Mouse (Mus musculus): ENCODE measurements around the gene Rbm38.
A peak's percentile ranks its signal among the peaks of the same experiment; 100 is the strongest.

The Rbm38 gene

DNA sequence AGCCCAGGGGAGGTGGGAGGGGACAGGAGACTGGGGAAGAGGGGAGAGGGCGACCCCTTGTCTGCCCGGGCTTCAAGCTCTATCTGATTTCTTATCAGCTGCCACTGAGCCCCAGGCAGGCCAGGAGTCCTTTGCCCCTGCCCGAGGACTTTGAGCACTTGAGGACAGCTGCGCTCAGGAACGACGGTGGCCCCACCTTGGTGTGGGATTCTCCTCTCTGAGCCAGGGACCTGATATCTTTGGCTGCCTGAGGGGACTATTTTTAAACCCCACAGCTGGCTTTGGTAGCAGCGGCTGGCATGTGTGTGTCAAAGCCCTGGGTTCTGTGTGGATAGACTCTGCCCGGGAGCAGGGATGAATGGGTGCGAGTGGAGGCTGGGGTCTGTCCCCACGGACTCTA, 37.3 kb downstream of the Rbm38 start:
- no peak for DNase-seq (ENCODE audit: low spot score in 2 of 2)

DNA sequence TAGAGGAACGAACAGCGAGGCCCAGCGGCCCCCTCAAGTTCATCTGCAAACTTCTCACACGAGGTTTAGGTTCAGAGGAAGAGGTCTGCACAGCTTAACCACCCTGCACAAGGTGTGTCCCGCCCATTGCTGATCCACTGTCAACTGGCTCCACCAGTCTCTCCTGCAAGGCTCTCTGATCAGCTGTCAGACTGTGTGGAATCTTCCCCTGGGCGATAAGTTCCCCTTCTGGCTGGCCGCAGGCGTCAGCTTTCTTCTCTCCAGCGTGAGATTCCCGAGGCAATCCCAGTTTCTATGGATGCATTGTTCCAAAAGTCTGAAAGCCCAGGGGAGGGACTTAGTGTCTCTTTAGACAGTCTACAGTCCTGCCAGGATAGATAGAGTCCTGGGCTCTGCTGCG, 38.0 kb downstream of the Rbm38 start:
- no peak for DNase-seq (ENCODE audit: low spot score in 2 of 2)

DNA sequence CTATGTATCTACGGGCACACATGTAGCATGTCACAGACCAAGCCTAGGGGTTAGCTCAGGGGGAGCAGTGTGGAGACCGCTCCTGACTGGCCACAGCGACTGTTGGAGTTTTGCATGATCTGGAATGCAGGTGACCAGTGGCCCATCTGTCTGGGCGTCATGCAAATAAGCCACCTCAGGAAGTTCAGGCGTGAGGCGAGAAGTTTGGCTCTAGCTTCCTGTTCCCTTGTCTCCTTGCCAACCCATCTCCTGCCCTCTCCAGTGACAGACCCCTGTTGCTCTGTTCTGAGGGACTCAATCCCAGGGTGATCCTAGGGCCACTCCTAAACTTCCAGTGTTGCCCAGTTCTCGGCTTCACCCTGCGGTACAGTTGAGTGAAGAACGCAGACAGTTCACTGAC, 40.2 kb downstream of the Rbm38 start:
- DNase-seq (ENCODE audit: low spot score in 2 of 2) = no peak

DNA sequence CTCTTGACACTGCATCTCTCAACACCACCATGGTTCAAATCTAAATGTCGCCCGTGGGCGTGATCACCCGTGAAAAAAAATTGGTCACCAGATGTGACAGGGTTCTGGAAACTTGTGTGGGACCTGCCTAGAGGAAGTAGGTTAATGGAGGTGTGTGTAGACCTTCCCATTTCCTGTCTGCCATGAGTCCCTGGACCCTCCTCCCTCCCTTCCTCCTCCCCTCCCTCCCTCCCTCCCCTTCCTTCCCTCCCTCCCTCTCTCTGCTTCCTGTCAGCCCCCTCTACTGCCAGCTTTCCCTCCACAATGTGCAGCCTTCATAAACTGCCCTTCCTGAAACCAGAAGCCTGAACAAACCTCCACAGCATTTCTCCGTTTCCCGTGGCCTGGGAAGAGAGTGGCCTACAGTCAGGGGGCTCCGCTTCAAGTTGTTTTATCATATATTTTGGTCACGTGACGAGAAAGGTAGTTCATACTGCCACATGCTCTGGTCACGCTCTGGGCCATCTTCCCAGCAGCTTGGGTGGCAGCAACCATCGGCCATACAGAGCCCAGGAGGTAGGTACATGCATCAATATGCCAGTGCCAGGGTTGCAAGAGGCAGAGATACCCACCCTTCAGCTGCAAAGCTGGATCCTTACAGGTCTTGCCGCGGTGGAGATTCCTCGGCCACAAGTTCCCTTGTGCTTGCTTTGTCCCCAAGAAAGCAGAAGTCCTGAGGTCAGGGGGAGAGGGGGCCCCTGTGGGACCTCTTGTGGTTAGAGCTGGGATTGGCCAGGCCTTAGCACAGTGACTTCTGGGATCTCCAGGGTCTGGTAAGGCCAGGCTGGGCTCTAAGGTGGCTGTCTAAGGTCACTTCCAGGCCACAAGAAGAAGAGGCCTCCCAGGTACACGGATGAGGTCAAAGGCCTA, 41.4 kb downstream of the Rbm38 start:
- no peak for DNase-seq (ENCODE audit: low spot score in 2 of 2)

DNA sequence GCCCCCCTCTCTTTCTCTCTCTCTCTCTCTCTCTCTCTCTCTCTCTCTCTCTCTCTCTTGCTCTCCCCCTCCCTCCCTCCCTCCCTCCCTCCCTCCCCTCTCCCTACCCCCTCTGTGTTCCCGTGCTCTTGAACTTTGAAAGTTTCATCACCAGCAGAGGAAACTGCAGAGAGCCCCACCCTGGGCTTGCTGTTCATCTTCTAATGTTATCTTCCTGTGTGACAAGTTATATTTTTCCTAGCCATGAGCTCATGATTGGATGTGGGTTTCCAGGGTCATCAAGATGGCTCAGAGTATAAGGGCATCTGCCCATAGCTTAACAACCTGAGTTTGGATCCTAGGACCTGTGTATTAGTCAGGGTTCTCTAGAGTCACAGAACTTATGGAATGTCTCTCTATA, 42.9 kb downstream of the Rbm38 start:
- DNase-seq (ENCODE audit: low spot score in 2 of 2) = no peak

DNA sequence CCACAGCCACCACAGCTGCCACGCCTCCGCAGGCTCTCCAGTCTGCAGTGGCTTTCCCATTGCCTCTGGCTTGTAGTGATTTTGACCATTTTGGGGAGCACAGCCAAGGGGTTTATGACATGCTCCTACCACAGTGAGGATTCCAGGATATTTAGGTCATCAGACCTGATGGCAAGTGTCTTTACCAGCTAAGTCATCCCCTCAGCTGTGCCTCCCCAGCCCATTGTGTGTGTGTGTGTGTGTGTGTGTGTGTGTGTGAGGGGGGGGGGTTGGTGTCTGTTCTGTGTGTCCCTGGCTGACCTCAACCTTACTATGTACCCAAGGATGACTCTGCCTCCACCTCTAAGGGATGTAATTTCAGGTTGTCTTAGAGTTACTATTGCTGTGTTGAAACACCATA, 44.6 kb downstream of the Rbm38 start:
- DNase-seq (ENCODE audit: low spot score in 2 of 2) = no peak

DNA sequence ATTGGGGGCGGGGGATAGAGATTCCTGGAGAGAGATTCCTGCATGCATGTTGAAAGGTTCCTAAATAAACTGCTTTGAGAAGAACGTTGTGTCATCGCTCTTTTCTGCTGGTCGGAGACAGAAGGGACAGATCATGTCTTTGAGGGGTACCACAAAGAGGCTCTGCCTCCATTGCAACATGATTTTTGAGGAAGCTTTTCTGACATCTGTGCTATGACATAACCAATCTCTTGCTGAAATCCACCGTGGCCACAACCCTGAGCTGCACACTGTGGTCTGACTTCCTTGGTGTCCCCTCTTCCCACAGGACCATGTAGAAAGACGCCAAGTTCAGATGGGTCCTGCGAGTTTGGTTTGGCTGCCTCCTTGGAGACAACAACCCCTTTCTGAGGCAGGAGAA, 52.6 kb downstream of the Rbm38 start:
- DNase-seq (ENCODE audit: low spot score in 2 of 2) = no peak

DNA sequence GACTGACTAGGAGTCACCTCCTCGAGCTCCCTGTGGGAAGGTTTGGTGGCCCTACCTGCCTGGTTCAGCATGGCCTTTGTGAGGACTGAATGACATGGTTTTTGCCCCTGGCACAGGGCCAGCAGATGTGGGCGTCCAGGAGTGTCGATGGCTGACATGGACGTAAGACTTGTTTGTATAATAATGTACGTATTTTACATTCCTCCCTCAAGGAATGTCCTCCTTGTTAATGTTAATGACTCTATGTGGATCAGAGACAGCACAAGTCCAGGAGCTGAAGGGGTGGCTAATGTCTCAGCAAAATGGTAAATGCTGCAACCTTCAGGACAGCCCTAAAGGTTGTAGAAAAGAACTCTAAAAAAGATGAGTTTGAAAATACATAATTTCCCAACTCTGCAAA, 53.4 kb downstream of the Rbm38 start:
- DNase-seq (ENCODE audit: low spot score in 2 of 2) = no peak

DNA sequence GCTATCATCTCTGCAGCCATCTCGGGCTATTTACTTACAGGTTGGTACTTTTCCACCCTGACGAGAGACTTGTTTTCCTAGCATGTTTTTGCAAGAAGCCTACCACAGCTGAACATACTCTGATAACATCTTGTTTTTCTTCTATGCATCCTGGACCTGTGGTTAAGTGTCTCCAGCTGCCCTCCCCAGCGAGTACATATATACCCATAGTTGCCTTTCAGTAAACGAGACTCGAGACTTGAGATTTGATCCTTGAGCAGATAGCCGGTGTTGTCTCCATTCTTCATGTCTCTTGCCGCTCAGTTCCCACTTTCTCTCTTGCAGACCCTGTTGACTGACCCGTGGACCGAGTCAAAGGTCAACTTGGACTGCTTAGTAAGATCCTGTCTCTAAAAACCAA, 56.6 kb downstream of the Rbm38 start:
- no peak for DNase-seq (ENCODE audit: low spot score in 2 of 2)

DNA sequence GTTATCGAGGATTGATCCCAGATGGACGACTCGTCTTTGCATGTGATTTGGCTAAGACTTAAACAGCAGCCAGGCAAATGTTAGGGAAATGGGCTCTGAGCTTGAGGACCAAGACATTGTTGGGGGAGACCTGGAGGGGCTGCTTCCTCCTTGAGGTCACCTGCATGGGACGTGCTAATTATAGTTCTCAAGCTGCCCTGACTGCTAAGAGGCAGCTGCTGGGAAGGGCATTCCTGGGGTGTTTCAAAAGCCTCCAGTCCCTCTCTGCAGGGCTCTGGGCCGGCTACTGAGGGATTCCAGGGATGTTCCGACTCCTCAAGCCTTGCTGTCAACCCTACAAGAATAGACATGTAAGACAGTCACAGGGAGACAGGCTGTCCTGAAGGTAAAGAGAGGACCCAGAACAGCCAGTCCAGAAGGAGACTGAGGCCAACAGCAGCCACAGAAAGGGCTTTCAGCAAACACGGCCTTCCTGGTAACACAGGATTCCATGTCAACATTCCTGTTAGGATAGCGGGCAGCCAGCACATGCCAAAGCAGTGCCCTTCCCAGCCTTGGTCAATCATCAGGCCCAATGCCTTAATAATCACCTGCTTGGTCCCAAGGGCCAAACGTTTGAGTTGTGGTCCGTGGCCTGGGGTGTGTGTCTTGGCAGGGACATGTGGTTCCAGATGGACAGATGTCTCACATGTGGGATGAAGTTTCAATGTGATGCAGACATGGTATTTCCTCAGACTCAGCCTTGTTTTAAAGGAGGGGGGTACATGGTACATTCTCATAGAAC, 59.7 kb downstream of the Rbm38 start:
- DNase-seq (ENCODE audit: low spot score in 2 of 2) = no peak

DNA sequence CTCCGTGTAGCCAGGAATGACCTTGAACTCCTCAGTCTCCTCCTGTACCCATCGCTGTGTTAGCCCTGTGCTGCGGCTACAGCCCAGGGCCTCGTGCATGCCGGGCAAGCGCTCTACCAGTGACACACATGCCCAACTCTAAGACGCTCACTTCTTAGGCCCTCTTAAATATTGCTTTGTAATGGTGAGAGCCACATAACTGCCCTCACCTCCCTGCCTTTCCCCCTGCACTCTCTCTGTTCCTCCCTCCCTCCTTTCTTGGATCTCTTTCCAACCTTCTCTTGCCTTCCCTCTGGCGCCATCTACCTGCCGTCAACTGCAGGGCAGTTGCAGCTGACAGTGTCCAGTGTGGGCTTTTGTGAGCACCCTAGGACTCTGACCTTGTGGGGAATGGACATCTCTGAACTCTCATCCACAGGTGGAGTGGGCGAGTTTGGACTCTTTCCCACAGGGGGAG, 60.5 kb downstream of the Rbm38 start:
- peak; percentile 64 to 68 for DNase-seq (ENCODE audit: low spot score in 2 of 2)

DNA sequence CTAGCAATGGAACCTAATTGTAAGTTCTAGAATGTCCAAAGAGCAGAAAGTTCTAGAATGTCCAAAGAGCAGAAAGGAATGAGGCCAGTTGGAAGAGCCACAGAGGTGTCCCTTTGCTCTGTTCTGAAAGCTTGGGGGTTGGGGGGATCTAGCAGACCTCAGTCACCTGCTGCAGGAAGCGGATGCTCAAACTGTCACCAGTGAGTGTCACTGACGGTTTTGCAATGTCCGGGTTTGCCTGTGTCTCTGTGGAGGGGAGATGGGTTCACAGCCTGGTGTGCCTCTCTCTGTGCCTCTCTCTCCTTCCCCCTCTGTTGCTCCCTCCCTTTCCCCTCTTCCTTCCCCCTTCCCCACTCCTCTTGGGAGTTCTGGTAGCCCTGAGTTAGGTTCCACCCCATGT, 62.4 kb downstream of the Rbm38 start:
- no peak for DNase-seq (ENCODE audit: low spot score in 2 of 2)

DNA sequence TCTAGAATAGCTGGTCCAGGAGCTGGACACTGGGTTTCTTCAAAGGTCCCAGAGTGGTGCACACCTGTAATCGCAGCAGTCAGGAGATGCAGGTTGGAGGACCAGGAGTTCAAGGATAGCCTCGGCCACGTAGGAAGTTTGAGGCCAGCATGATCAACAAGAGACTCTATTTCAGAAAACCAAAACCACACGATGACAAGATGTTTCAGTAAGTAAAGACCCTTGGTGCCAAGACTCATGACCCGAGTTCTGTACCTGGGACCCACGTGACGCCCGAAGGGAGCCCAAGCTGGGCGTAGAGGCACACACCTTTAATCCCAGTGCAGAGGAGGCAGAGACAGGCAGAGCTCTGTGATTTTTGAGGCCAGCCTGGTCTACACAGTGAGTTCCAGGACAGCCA, 62.8 kb downstream of the Rbm38 start:
- no peak for DNase-seq (ENCODE audit: low spot score in 2 of 2)

DNA sequence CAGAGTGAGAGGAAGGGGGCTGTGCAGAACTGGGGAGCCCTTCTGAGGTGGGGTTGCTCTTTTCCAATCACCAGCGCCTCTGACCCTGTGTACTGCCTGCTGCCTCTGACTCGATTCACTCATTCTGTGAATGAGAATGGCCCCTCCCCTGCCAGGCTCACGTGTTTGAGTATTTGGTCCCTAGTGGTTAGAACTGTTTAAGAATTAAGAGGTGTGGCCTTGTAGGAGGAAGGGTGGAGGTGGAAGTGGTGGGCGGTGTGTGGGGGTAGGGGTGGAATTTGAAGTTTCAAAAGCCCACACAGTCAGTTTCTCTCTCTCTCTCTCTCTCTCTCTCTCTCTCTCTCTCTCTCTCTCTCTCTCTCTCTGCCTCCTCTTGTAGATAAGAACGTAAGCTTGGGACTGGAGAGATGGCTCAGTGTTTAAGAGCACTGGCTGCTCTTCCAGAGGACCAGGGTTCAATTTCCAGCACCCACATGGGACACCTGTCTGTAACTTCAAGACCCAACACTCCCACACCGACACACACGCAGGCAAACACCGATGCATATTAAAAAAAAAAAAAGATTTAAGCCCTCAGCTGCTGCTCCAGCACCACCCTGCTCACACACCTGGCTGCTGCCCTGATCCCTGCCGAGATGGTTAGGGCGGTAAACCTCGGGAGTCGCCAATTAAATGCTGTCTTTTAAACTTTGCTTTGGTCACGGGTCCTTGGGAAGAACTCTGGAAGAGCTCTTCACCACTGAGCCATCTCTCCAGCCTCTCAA, 63.6 kb downstream of the Rbm38 start:
- DNase-seq (ENCODE audit: low spot score in 2 of 2) = no peak
